Mouse (Mus musculus) CH12.LX (cell line): ENCODE measurements around the gene March4. TPM values are rescaled to one million over a fixed set of nuclear protein-coding genes. Genes with fewer than 3 reads are reported as not detected.

Source experiments
- DNase-seq: peaks from one replicate; pipeline ENCODE4 v3.0.0-alpha.2; 2013; ENCODE audit errors: extremely low read depth
- H3K27ac ChIP-seq: 2 replicates; pipeline ENCODE4 v1.5.1; 2012; ENCODE audit warnings: low read depth, mild to moderate bottlenecking, control low read depth, moderate library complexity; ENCODE audit not compliant: insufficient read depth
- H3K27me3 ChIP-seq: replicated peaks from 2 replicates; pipeline ENCODE3; 2012; ENCODE audit warnings: inconsistent platforms
- H3K36me3 ChIP-seq, 2 experiments: replicated peaks in 1 of 2; 2 replicates each; pipeline versions ENCODE3 to v1.6.1; 2012; ENCODE audit warnings: inconsistent platforms in 1 of 2, low read length in 1 of 2, mild to moderate bottlenecking in 1 of 2, mixed read lengths in 1 of 2, moderate library complexity in 1 of 2; ENCODE audit not compliant: control insufficient read depth in 1 of 2, insufficient read depth in 1 of 2
- H3K4me1 ChIP-seq, 2 experiments: 2 replicates each; pipeline ENCODE4 v1.6.1; 2012; ENCODE audit warnings: inconsistent platforms in 1 of 2, moderate library complexity in 1 of 2; ENCODE audit not compliant: insufficient read depth in 2 of 2, control insufficient read depth in 1 of 2
- H3K4me2 ChIP-seq: 2 replicates; pipeline ENCODE4 v1.6.1; 2012; ENCODE audit warnings: low read depth, mild to moderate bottlenecking, control low read depth; ENCODE audit not compliant: poor library complexity, insufficient read depth, severe bottlenecking
- H3K4me3 ChIP-seq, 3 experiments: fragments of 150-350 bp in 1 of 3; sonication (generic) in 1 of 3; replicated peaks in 1 of 3; 2 replicates each; pipeline versions ENCODE3 to v1.5.1; 2011 to 2012; ENCODE audit warnings: low read depth in 2 of 3, low read length in 2 of 3, mild to moderate bottlenecking in 2 of 3, moderate library complexity in 2 of 3, control low read depth in 1 of 3, improper control_type of control experiment in 1 of 3, inconsistent platforms in 1 of 3, mixed read lengths in 1 of 3; ENCODE audit not compliant: poor library complexity in 1 of 3
- H3K79me2 ChIP-seq: replicated peaks from 2 replicates; pipeline ENCODE4 v1.6.1; 2012; ENCODE audit warnings: mild to moderate bottlenecking, moderate library complexity; ENCODE audit not compliant: control insufficient read depth, poor library complexity, insufficient read depth, severe bottlenecking; ENCODE audit errors: extremely low read depth
- H3K9ac ChIP-seq: 2 replicates; pipeline ENCODE4 v1.6.1; 2012; ENCODE audit warnings: low read depth, mild to moderate bottlenecking, control low read depth, moderate library complexity; ENCODE audit not compliant: insufficient read depth
- H3K9me3 ChIP-seq: replicated peaks from 2 replicates; pipeline ENCODE3; 2012; ENCODE audit warnings: low read length, inconsistent platforms, mixed read lengths
- BHLHE40 ChIP-seq: IDR thresholded peaks from 2 replicates; pipeline ENCODE4 v1.6.1; 2011; ENCODE audit warnings: mild to moderate bottlenecking, low read depth, low read length, improper control_type of control experiment
- CHD1 ChIP-seq: IDR thresholded peaks from 2 replicates; pipeline ENCODE4 v1.6.1; 2012; ENCODE audit warnings: low read depth, low read length, improper control_type of control experiment, inconsistent platforms
- CHD2 ChIP-seq: IDR thresholded peaks from 2 replicates; pipeline ENCODE4 v1.6.1; 2011; ENCODE audit warnings: low read length, improper control_type of control experiment
- EP300 ChIP-seq: IDR thresholded peaks from 2 replicates; pipeline ENCODE4 v1.6.1; 2011; ENCODE audit warnings: low read length, improper control_type of control experiment
- GABPA ChIP-seq: IDR thresholded peaks from 2 replicates; pipeline ENCODE4 v1.6.1; 2012; ENCODE audit warnings: low read depth, low read length, improper control_type of control experiment, inconsistent platforms; ENCODE audit not compliant: insufficient replicate concordance
- HCFC1 ChIP-seq: IDR thresholded peaks from 2 replicates; pipeline ENCODE4 v1.6.1; 2012; ENCODE audit warnings: low read depth, mild to moderate bottlenecking, inconsistent platforms, low read length, improper control_type of control experiment
- KAT2A ChIP-seq: IDR thresholded peaks from 2 replicates; pipeline ENCODE4 v1.6.1; 2012; ENCODE audit warnings: low read length, improper control_type of control experiment, inconsistent platforms; ENCODE audit not compliant: insufficient replicate concordance
- MAFK ChIP-seq: IDR thresholded peaks from 2 replicates; pipeline ENCODE4 v1.6.1; 2011; ENCODE audit warnings: low read length, improper control_type of control experiment; ENCODE audit not compliant: insufficient replicate concordance
- MAZ ChIP-seq: IDR thresholded peaks from 2 replicates; pipeline ENCODE4 v1.6.1; 2012; ENCODE audit warnings: low read depth, mild to moderate bottlenecking, inconsistent platforms, low read length, improper control_type of control experiment, moderate library complexity
- MEF2A ChIP-seq: IDR thresholded peaks from 2 replicates; pipeline ENCODE4 v1.6.1; 2014; ENCODE audit warnings: low read depth, mild to moderate bottlenecking, inconsistent platforms, low read length, improper control_type of control experiment, borderline replicate concordance
- MXI1 ChIP-seq: IDR thresholded peaks from 2 replicates; pipeline ENCODE4 v1.6.1; 2011; ENCODE audit warnings: mild to moderate bottlenecking, low read depth, low read length, improper control_type of control experiment
- MYC ChIP-seq: IDR thresholded peaks from 2 replicates; pipeline ENCODE4 v1.6.1; 2011; ENCODE audit warnings: low read depth, mild to moderate bottlenecking, improper control_type of control experiment, low read length
- NELFE ChIP-seq: IDR thresholded peaks from 2 replicates; pipeline ENCODE4 v1.6.1; 2011; ENCODE audit warnings: low read depth, low read length, improper control_type of control experiment
- PAX5 ChIP-seq: IDR thresholded peaks from 2 replicates; pipeline ENCODE4 v1.6.1; 2012; ENCODE audit warnings: low read length, inconsistent platforms, mixed read lengths
- POLR2AphosphoS2 ChIP-seq: IDR thresholded peaks from 2 replicates; pipeline ENCODE4 v1.6.1; 2011; ENCODE audit warnings: low read depth, low read length, improper control_type of control experiment
- RAD21 ChIP-seq: IDR thresholded peaks from 2 replicates; pipeline ENCODE4 v1.6.1; 2011; ENCODE audit warnings: low read depth, mild to moderate bottlenecking, low read length, improper control_type of control experiment, moderate library complexity
- RCOR1 ChIP-seq: conservative IDR thresholded peaks from 2 replicates; pipeline ENCODE4 v1.6.1; 2012; ENCODE audit warnings: low read depth, mild to moderate bottlenecking, inconsistent platforms, low read length, improper control_type of control experiment
- SMC3 ChIP-seq: IDR thresholded peaks from 2 replicates; pipeline ENCODE4 v1.6.1; 2011; ENCODE audit warnings: low read depth, low read length, improper control_type of control experiment
- USF1 ChIP-seq: IDR thresholded peaks from 2 replicates; pipeline ENCODE4 v1.6.1; 2014; ENCODE audit warnings: low read depth, mild to moderate bottlenecking, inconsistent platforms, low read length, improper control_type of control experiment
- ZKSCAN1 ChIP-seq: IDR thresholded peaks from 2 replicates; pipeline ENCODE4 v1.6.1; 2012; ENCODE audit warnings: low read depth, inconsistent platforms, low read length, improper control_type of control experiment, borderline replicate concordance
- ZMIZ1 ChIP-seq: IDR thresholded peaks from 2 replicates; pipeline ENCODE4 v1.6.1; 2012; ENCODE audit warnings: low read depth, mild to moderate bottlenecking, inconsistent platforms, low read length, improper control_type of control experiment
- dilution Hi-C: fragments of 300-500 bp; cut with MboI; formaldehyde crosslinking; loops from 2 replicates; pipeline ENCODE4 v1.14.3; 2020; ENCODE audit warnings: low sequenced_read_pairs; ENCODE audit not compliant: extremely low pct_unique_long_range_greater_than_20kb, extremely low pct_ligation_motif_present
- in situ Hi-C: fragments of 300-500 bp; cut with MboI; formaldehyde crosslinking; loops from 3 replicates; pipeline ENCODE4 v1.14.3; 2019; ENCODE audit warnings: low sequenced_read_pairs, low pct_ligation_motif_present, low pct_unique_long_range_greater_than_20kb, mixed read lengths
- polyA plus RNA-seq: library from polyadenylated mRNA; unstranded; fragments of >175 nt; gene quantifications from 2 replicates; pipeline ENCODE4 v1.2.1, GENCODE M21; 2012; ENCODE audit warnings: low read depth; ENCODE audit not compliant: insufficient read length
- total RNA-seq, 2 experiments: library from RNA; depleted of rRNA; stranded (reverse); fragments of 300-350 nt in 1 of 2; fragments of >200 nt in 1 of 2; gene quantifications; 2 replicates each; pipeline ENCODE4 v1.2.3; 2012 to 2014

March4 gene
- total and polyA plus RNA-seq, 3 experiments, result 0.04 TPM; not detected in 2

- dilution Hi-C loops, result no loop called here
Measured at GRCm38 (mm10) chr1:72523601-72524000, 13.1 kb downstream of the March4 start.

GRCm38 (mm10) chr1:72510778-72511520, 25.8 kb downstream of the March4 start:
- in situ Hi-C loops, result no loop called here
- Histone ChIP-seq H3K4me3 (no peak overlapping the region), H3K9ac (no peak overlapping the region), H3K9me3 (peaks cover 2% of the 10 kb centered on the region), H3K79me2 (no peaks in the 10 kb centered on the region), H3K27me3 (no peaks in the 10 kb centered on the region), H3K36me3 (no peaks in the 10 kb centered on the region), H3K4me2 (no peak overlapping the region), H3K4me1 (peaks cover 39 to 52% of the 10 kb centered on the region in 2 experiments)
- dilution Hi-C loops, result no loop called here
- no peak for DNase-seq
- no peak for TF ChIP-seq BHLHE40
- TF ChIP-seq POLR2AphosphoS2, result no peak
- TF ChIP-seq PAX5, result no peak
- TF ChIP-seq USF1, result no peak
- no peak for TF ChIP-seq RCOR1
- TF ChIP-seq GABPA, result no peak
- TF ChIP-seq RAD21, result no peak
- TF ChIP-seq NELFE, result no peak
- no peak for TF ChIP-seq CHD1
- TF ChIP-seq SMC3, result no peak
- no peak for TF ChIP-seq MAZ
- TF ChIP-seq ZKSCAN1, result no peak
- no peak for TF ChIP-seq CHD2
- TF ChIP-seq MAFK, result no peak
- TF ChIP-seq HCFC1, result no peak
- no peak for TF ChIP-seq EP300
- TF ChIP-seq MYC, result no peak
- TF ChIP-seq, all 38 proteins: peak for 0
- no peak overlapping the region for H3K27ac ChIP-seq

More at GRCm38 (mm10) chr1:72523601-72524000, 13.1 kb downstream of the March4 start:
- H3K4me3 ChIP-seq, result no peak overlapping the region
- no peak overlapping the region for H3K9ac ChIP-seq
- no peaks in the 10 kb centered on the region for H3K27me3 ChIP-seq
- TF ChIP-seq KAT2A (no peak), MXI1 (no peak), ZMIZ1 (no peak), RCOR1 (no peak), USF1 (no peak), POLR2AphosphoS2 (no peak), BHLHE40 (no peak), MAFK (no peak), NELFE (no peak), RAD21 (no peak), MEF2A (no peak)
- H3K4me1 ChIP-seq, result no peaks in the 10 kb centered on the region
- no peak overlapping the region for H3K4me2 ChIP-seq
- H3K9me3 ChIP-seq, result no peaks in the 10 kb centered on the region
- in situ Hi-C loops, result no loop called here
- no peak overlapping the region for H3K27ac ChIP-seq
- H3K79me2 ChIP-seq, result no peaks in the 10 kb centered on the region
- no peak for DNase-seq
- no peaks in the 10 kb centered on the region for H3K36me3 ChIP-seq
